Mouse (Mus musculus): ENCODE data around the gene Zfp84. TPM values are rescaled to one million over a fixed set of nuclear protein-coding genes. Genes with fewer than 3 reads are reported as not detected.

The Zfp84 gene
- total RNA-seq, 2 experiments from 2014 or later, result 9.3 to 11.2 TPM

DNA sequence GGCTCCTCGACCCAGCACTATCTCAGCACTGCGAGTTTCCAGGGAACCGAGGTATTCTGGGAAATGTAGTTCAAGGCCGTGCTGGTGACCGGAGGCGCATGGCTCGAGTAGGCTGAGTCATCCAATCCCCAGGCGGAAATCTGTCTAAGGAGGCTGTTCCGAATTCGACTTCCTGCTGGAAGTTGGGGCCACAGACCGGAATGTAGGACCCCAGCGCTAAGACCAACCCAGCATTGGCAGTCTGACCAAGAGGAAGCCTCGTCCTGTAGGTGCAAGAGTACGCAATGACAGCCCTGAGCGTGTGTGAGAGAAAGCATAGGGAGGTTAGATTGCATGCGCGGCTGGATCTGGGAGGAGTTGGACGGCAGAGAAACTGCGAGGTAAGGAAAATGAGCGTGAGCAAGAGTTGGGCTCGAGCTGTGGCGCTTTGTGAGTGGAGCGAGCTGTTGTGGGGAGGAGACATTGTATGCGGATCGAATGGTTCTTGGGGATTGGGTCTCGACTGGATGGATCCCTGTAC lies 47.6 kb downstream of the Zfp84 start, which contains the start of gene Zfp790:
Gene Zfp790, plus strand, starts transcription at position 205 of the 520 bp plus-strand sequence.
- DNase-seq, result peak; percentile 66

DNA sequence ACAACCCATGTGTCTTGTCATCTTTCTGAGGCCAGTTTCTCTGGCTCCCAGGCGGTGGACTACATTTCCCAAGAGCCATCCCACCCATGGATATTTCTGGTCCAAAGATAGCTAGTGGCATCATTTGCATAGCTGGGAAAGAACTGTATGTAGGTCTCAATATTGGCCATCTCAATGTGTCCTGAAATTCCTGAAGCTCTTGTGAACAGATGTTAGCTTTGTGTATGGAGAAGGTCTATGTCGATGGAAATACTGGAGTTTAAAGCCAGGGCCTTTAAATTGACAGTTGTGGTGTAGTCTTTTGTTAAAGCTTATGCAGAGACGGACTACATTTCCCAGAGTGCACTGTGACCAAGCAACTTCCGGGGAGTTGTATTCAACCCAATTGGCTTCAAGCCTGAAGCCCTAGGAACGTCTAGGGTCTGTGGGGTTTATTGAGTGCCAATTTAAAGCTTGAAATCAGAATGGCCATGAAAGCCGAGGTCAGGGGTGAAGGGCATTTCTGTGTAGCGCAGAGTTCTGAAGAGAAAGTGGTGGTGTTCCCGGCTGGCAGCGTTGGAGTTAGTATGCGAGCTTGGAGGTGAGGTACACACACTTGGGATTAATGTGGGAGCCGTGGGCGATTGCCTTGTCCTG lies 50.4 kb downstream of the Zfp84 start:
- DNase-seq, result peak; percentile 47

DNA sequence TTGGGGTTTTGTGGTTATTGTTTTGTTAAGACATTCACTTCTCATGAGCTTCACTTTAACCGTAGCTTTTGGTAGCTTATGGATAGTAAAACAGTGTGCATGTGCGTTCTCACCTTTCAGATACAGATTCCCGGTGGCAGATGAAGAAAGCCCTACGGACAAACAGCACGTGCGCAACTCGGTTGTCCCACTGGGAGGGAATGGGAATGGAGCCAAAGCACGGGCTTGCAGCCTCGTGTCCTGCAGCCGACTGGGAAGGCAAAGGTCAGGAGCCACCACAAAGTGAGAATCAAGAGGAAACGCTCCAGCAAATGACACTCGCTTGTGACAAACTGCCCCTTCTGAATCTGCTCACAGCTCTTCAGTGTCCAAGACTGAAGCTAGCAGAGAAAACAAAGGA lies 59.6 kb downstream of the Zfp84 start:
- no peak for DNase-seq

Small RNAs within 50 kb of the gene (microRNA-seq; reads per million reads assigned to microRNA genes)
- gene Mir1964, result 1.3 to 1.6 reads per million in 2 experiments

Other genes with a start within 250 kb of the Zfp84 start
- gene Sipa1l3, start 249.9 kb upstream of the Zfp84 start, total RNA-seq (2021), result 10 to 100 TPM; 14.2 to 21.4 TPM
- not detected for gene Catsperg2, start 41.5 kb upstream of the Zfp84 start, total RNA-seq (2021)
- 1 to 10 TPM; 3.5 to 5.0 TPM for gene Zfp30, start 15.4 kb downstream of the Zfp84 start, total RNA-seq (2021)
- gene Zfp790, start 47.6 kb downstream of the Zfp84 start, total RNA-seq (2021), result 10 to 100 TPM in 1 of 2 experiments, 1 to 10 TPM in 1; 9.6 to 10.9 TPM
- gene Zfp940, start 85.1 kb downstream of the Zfp84 start, total RNA-seq (2021), result under 1 TPM; 0.16 to 0.36 TPM
- 1 to 10 TPM; 2.5 to 4.3 TPM for gene Zfp420, start 91.4 kb downstream of the Zfp84 start, total RNA-seq (2021)
- gene Zfp27, start 138.0 kb downstream of the Zfp84 start, total RNA-seq (2021), result 10 to 100 TPM in 1 of 2 experiments, 1 to 10 TPM in 1; 8.5 to 10.5 TPM
- gene Zfp383, start 139.7 kb downstream of the Zfp84 start, total RNA-seq (2021), result 10 to 100 TPM in 1 of 2 experiments, 1 to 10 TPM in 1; 9.5 to 12.6 TPM
- gene Zfp74, start 185.5 kb downstream of the Zfp84 start, total RNA-seq (2021), result 1 to 10 TPM; 5.9 to 9.2 TPM
- 10 to 100 TPM; 63.5 to 67.4 TPM for gene Zfp568, start 215.4 kb downstream of the Zfp84 start, total RNA-seq (2021)

Measured in gastrocnemius, postnatal 10 days (tissue).